Mouse (Mus musculus): ENCODE data around the gene Tmem258.
A peak's percentile ranks its signal among the peaks of the same experiment; 100 is the strongest.

Tmem258 gene

GRCm38 (mm10) chr19:10223561-10223960, 19.7 kb downstream of the Tmem258 start:
- no peak for DNase-seq (ENCODE audit: low spot score)

GRCm38 (mm10) chr19:10224637-10225453, 21.0 kb downstream of the Tmem258 start:
- DNase-seq (ENCODE audit: low spot score), result no peak

DNA sequence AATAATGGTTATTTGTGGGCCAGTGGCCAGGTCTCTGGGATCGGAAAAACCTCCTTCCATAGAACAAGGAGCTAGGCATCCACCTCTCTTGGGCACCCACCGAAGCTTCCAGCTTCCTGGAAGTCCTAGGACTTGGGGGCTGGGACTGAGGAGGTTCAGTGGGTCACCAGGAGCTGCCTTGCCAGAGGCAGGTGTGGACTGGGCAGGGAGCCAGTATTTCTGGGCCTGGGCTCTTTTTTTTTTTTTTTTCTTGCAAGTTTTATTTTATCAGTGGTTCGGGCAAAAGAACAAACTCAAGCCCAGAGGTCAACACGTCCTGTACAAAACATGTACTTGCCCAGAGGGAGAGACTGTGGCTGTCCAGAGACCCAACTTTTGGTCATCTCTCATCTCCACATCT, 22.0 kb downstream of the Tmem258 start:
- no peak for DNase-seq (ENCODE audit: low spot score)

GRCm38 (mm10) chr19:10231016-10231415, 27.2 kb downstream of the Tmem258 start:
- DNase-seq (ENCODE audit: low spot score), result no peak

GRCm38 (mm10) chr19:10231871-10232270, 28.1 kb downstream of the Tmem258 start:
- no peak for DNase-seq (ENCODE audit: low spot score)

DNA sequence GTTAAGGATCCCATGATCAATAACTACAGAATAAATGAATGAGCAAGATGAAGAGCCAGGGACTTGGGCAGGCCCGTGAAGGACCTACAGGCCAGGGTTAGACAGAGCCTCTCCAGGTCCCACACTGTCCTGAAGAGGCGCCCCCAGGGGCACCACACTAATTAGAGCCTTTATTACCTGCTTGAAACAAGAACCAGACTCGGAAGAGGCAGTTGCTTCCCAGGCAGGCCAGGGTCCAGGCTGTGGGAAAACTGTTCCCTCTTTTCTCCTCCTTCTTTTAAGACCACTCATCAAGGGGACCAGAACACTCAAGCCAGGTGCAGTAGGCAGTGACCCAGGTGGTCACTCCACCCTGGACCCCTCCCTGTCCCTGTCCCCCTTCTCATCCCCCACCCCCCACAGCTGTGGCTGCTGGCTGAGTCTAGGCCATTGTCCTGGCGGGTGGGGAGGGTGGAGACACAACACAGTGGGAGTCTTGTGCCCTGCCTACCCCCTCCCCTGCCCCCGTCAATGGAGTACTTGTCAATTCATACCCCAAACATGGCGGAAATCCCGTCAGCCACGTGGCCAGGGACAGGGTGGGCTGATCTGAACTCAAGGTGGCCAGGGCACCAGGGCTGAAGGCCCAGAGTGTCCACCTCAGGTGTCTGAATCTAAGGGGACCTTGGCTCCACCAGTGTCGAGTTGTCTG, 28.7 kb downstream of the Tmem258 start:
- no peak for DNase-seq (ENCODE audit: low spot score)

DNA sequence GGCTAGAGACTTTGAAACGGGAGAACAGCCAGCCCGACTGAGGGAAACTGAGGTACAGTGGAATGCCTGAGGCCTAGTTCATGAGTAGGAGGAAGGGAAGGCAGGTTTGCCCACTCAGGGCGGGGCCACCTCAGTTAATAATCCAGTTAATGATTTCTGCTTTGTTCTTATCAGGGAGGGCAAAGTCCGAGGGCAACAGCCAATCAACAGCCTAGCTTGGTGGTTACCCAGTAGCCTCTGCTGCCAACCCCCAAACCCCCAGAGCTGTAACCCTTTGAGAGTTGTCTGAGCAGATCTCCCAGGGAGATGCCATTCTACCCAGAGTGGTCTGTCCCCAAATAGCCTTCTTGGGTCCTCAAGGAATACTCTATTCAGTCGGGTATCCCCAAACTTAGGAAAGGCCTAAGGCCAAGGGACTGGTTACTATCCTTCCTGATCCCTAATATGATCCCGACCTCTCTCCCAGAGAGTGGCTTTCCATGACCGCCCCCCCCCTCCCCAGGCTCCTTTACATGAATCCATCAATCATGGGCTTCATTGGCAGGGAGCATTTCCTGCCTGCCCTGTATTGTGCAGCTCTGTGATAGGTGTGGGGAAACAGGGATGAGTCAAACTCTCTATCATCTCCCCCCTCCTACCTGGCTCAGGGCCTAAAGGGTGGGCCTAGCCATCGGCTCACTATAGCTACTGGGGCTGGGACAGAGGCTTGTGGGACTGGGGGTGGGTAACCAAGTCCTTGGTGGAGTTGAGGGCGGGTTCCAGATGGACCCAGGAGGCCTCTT, 32.2 kb downstream of the Tmem258 start:
- no peak for DNase-seq (ENCODE audit: low spot score)

- no peak for DNase-seq (ENCODE audit: low spot score)
These were observed 34.7 kb downstream of the Tmem258 start for GRCm38 (mm10) chr19:10238477-10238876.

DNA sequence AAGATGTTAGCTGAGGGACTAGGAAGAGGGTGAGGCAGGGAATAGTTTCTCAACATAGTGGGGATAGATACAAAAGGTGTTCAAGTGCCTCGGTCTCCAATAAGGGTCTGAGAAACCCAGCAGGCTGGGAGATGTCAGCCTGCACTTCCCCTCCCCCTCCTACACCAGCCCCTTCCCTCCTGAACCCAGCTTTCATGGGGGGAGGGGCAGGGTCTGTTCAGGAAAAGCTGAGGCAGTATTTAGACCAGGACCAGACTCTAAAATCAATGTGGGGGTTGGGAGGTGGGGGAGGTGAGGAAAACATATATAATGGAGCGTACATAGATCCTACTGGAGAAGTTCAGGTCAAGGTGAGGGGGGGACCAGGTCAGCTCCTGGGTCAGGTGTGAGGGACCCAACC, 35.6 kb downstream of the Tmem258 start:
- DNase-seq (ENCODE audit: low spot score), result no peak

GRCm38 (mm10) chr19:10239975-10240653, 36.3 kb downstream of the Tmem258 start:
- DNase-seq (ENCODE audit: low spot score), result no peak

DNA sequence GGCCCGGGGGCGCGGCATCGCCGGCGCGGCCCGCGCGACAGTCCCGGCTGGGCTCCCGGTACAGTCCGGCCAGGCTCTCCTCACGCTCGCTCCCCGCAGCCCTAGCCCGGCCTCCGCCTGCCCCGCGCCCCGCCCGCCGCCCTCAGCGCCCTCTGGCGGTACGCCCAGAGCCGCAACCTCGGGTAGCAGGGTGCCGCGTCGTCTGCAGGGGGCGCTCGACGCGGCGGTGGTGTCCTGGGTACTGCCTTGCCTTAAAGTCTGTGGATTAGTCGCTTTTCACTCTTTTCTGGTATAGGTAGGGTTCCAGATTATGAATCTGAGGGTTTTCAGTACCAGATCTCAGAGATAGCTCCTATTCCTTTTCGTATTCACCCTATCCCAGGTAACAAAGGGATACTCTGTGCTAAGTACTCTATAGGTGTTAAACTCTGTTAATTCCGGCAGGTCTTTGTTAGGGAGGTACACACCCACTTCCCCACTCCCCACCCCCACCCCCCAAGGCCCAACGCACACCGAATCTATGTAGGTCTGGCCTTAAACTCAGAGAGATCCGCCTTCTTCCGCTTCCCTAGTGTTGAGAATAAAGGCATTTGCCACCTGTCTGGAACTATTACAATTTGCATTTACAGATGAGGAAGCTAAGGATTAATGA, 37.0 kb downstream of the Tmem258 start, which contains the start of gene Myrf:
TSS of gene Myrf (minus strand) at position 95 of the 652 bp plus-strand sequence.
- DNase-seq (ENCODE audit: low spot score), result no peak

DNA sequence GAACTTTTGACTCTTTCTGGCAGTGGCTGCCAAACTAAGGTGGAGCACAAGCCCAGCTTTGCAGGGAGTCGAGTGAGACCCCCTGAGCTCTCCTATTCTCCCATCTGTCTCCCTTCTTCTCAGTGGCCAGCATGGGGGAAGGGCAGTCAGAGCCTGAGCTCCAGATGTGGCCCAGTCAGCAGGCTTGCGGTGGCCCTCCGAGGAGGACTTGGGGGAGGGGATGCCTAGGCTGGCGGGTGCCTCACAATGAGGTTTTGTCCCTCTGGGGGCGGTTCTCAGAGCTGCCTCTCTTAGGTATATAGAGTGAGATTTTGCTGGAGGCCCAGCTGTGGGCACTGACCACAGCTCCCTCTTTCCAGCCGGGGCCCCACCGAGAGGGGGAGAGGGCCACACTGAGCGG, 39.1 kb downstream of the Tmem258 start:
- DNase-seq (ENCODE audit: low spot score), result no peak

DNA sequence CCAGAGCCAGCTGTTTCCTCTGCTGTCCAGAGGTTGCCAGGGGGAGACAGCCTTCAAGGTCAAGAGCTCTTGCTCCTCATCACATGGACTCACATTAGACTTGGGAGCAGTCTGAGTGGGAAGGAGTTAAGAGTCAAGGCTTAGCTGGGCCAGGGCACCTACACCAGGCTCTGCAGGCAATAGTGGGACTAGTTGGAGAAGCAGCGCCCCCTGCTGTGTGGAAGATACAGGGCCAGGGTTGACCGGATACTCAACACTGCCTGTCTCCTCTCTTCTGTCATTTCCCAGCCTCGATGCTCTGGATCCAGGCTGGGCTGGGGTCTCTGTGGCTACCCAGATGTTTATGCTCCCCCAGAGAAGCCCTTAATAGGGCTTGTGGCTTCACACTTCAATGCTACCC, 40.4 kb downstream of the Tmem258 start:
- peak; percentile 50 for DNase-seq (ENCODE audit: low spot score)

DNA sequence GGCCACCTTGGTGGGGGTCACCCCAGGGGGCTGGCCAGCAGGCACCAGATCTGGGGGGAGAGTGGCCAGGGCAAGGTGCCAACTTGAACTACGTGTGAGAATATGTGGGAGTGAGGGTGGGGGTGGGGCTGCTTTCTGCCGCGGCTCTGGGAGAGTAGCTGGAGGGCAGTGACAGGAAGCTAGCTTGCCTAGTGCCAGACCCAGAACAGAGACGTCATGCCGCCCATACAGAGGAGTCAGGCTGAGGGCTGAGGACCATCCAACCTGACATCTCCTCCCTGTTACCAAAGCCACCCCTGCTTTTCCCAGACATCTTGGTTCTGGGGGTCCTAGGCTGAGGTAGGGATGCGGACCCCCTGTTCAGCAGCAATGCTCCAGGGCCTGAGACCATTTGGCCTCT, 43.4 kb downstream of the Tmem258 start:
- peak; percentile 26 for DNase-seq (ENCODE audit: low spot score)

- peak; percentile 67 for DNase-seq (ENCODE audit: low spot score)
These were observed 44.3 kb downstream of the Tmem258 start for GRCm38 (mm10) chr19:10248128-10248527.
